Mouse (Mus musculus) G1E-ER4 (cell line): ENCODE data around the gene Lsm2. TPM values are rescaled to one million over a fixed set of nuclear protein-coding genes. Genes with fewer than 3 reads are reported as not detected.

Source experiments
- GATA1 ChIP-seq: IDR thresholded peaks from one replicate; pipeline ENCODE4 v1.8.0; 2012; ENCODE audit warnings: low read length, inconsistent platforms
- polyA plus RNA-seq: library from polyadenylated mRNA; stranded (reverse); fragments of >175 nt; gene quantifications from 2 replicates; pipeline ENCODE4 v1.2.3, GENCODE M21; 2012

Lsm2 gene
- polyA plus RNA-seq, result 309 and 320 TPM in 2 replicates

GRCm38 (mm10) chr17:34981690-34982180, at the start of gene Lsm2:
Gene Lsm2, plus strand, starts transcription at chr17:34981862.
- no peak for TF ChIP-seq GATA1

GRCm38 (mm10) chr17:34932287-34932686, 49.4 kb upstream of the Lsm2 start:
- TF ChIP-seq GATA1, result no peak

GRCm38 (mm10) chr17:34934031-34934430, 47.6 kb upstream of the Lsm2 start:
- TF ChIP-seq GATA1, result no peak

GRCm38 (mm10) chr17:34934830-34935229, 46.8 kb upstream of the Lsm2 start:
- no peak for TF ChIP-seq GATA1

- no peak for TF ChIP-seq GATA1
Observed at GRCm38 (mm10) chr17:34937960-34938505, 43.6 kb upstream of the Lsm2 start.

GRCm38 (mm10) chr17:34941344-34942041, 40.2 kb upstream of the Lsm2 start:
- no peak for TF ChIP-seq GATA1

GRCm38 (mm10) chr17:34943128-34943815, 38.4 kb upstream of the Lsm2 start:
- TF ChIP-seq GATA1, result no peak

- TF ChIP-seq GATA1, result no peak
Observed at GRCm38 (mm10) chr17:34944362-34944761, 37.3 kb upstream of the Lsm2 start.

GRCm38 (mm10) chr17:34946486-34947140, 35.0 kb upstream of the Lsm2 start:
- TF ChIP-seq GATA1, result no peak

GRCm38 (mm10) chr17:34947606-34948005, 34.1 kb upstream of the Lsm2 start:
- no peak for TF ChIP-seq GATA1

GRCm38 (mm10) chr17:34949553-34949969, 32.1 kb upstream of the Lsm2 start:
- no peak for TF ChIP-seq GATA1

GRCm38 (mm10) chr17:34950514-34951455, 30.9 kb upstream of the Lsm2 start:
- no peak for TF ChIP-seq GATA1

- TF ChIP-seq GATA1, result no peak
Observed at GRCm38 (mm10) chr17:34951636-34952377, 29.9 kb upstream of the Lsm2 start.

- no peak for TF ChIP-seq GATA1
Observed at GRCm38 (mm10) chr17:34952378-34953040, 29.2 kb upstream of the Lsm2 start.
